Mouse (Mus musculus): ENCODE measurements at regions not wholly inside any gene's neighbourhood (a gene's known extent, or its start where the extent isn't known, plus 50 kb on each side); places are given as distances from the start of the nearest gene placed in this dataset.

- no peak for DNase-seq (ENCODE audit: low read depth, low spot score)
These were observed 60.5 kb downstream of the Sec61b start for GRCm38 (mm10) chr4:47534959-47535358.

DNA sequence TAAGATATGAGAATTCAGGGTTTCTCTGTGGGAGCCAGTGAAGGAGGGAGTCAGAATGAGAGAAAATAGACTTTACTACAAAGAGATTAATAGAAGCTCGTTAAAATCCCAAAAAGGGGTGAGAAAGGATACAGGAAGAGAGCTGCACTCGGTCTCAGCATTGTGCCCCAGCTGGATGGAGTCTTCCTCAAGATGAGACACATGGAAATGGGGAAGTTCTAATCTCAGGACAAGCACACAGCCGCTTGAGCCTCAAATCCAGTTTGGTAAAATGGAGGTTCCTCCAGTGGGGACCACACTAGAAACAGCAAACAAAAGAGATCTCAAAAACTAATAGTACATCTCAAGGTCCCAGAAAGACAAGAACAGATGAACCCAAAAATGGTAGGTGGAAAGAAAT, 93.2 kb downstream of the Sec61b start:
- no peak for DNase-seq (ENCODE audit: low read depth, low spot score)

DNA sequence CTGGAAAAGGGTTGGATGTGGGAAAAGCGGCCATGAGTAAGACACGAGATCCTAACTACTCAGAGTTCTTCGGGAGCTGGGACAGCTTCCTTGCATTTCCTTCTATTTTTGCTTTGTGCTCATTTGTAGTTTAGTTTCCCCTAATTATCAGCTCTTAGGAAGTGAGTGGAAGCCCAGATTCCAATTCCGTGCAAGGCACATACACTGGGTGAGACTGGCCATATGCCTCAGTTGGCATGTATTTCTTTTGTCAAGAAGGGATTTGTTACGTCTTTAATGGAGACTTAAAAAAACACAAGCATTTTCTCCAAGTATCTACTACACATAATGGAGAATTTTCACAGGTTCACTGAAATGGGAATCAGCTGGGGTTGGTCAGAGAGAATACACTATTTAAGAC, 96.4 kb downstream of the Sec61b start:
- DNase-seq (ENCODE audit: low read depth, low spot score), result no peak

- DNase-seq (ENCODE audit: low read depth, low spot score), result no peak
These were observed 101.6 kb downstream of the Sec61b start for GRCm38 (mm10) chr4:47576011-47576410.

DNA sequence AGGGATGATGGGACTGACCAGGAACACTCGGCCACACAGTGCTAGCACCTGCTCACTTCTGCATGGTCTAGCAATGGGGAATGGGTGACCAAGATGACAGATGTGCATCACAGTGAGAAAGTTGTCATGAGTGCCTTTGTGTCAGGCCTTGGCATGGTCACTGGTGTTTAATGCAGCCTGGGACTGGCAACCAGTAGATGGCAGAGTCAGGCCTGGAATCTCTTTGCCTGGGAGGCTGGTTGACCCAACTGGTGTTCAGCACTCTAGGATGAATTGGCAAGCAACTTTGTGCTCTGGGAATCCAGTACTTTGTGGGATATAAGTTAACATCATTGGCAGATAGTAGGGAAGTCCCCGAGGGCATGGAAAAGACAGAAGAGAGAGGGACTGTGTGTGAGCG, 103.0 kb downstream of the Sec61b start:
- no peak for DNase-seq (ENCODE audit: low read depth, low spot score)

- DNase-seq (ENCODE audit: low read depth, low spot score), result no peak
These were observed 104.2 kb downstream of the Sec61b start for GRCm38 (mm10) chr4:47578637-47579036.

GRCm38 (mm10) chr4:47580556-47580955, 106.1 kb downstream of the Sec61b start:
- no peak for DNase-seq (ENCODE audit: low read depth, low spot score)

- no peak for DNase-seq (ENCODE audit: low read depth, low spot score)
These were observed 112.8 kb downstream of the Sec61b start for GRCm38 (mm10) chr4:47587256-47587655.

GRCm38 (mm10) chr4:47592271-47592986, 118.0 kb downstream of the Sec61b start:
- no peak for DNase-seq (ENCODE audit: low read depth, low spot score)

- DNase-seq (ENCODE audit: low read depth, low spot score), result no peak
These were observed 118.7 kb downstream of the Sec61b start for GRCm38 (mm10) chr4:47593155-47593554.

GRCm38 (mm10) chr4:47594171-47594570, 119.7 kb downstream of the Sec61b start:
- DNase-seq (ENCODE audit: low read depth, low spot score), result no peak

DNA sequence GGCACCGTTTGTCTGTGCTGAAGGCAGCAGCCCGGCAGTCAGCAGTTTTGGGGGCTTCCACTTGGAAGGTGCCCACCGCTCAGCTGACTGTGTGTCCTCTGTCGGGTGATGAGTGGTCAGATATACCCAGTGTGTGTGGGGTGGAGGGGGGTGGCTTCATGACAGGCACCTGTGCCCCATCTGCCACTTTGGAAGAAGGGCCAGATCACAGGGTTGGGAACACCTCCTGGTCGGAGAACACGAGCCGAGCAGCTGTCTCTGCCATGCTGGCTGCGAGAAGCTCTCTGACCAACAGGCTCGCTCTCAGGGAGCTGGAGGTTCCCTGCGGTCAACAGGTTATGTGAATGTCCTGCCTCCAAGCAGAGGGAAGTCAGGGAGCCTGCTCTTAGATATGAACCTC, 121.4 kb downstream of the Sec61b start:
- no peak for DNase-seq (ENCODE audit: low read depth, low spot score)

DNA sequence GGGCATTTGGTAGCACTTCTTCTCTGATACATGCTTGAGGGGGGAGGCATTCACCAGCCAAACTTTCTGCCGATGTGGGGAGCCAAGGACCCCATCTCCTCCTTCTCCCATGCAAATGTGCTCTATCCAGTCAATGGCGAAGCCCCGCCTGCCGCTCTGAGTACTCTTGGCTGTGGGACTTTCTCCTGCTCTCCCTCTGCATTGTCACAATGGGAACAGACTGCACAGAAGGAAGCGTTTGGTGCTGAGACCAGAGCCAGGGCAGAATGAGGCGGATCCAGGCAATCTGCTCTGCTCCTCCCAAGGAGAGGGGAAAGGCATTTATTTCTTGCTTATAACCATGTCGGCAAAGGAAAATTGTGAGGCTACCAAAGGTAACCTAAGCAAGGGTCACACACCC, 123.1 kb downstream of the Sec61b start:
- DNase-seq (ENCODE audit: low read depth, low spot score), result no peak

DNA sequence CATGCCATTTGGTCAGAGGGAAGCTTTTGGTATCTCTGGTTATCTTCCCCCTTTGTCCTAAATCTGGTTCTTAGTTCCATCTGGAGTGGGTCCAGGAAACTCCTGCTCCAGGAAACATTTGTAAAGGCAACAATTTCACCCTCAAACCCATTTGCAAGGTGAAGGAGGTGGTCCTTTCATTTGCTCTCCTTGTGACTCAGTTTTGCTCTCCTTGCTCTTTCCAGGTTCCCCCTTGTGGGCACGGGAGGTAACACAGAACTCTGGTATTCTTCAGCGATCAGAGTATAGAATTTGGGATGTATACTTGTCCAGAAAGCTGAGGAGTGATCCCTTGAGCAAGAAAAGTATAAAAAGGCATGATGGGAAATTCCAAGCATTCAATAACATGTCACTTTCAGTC, 123.8 kb downstream of the Sec61b start:
- no peak for DNase-seq (ENCODE audit: low read depth, low spot score)

GRCm38 (mm10) chr4:47601301-47602070, 127.0 kb downstream of the Sec61b start:
- DNase-seq (ENCODE audit: low read depth, low spot score), result no peak

GRCm38 (mm10) chr4:47603378-47603777, 128.9 kb downstream of the Sec61b start:
- DNase-seq (ENCODE audit: low read depth, low spot score), result no peak

GRCm38 (mm10) chr4:47603847-47604397, 129.5 kb downstream of the Sec61b start:
- peak; percentile 9 for DNase-seq (ENCODE audit: low read depth, low spot score)

- no peak for DNase-seq (ENCODE audit: low read depth, low spot score)
These were observed 131.2 kb downstream of the Sec61b start for GRCm38 (mm10) chr4:47605676-47606075.

DNA sequence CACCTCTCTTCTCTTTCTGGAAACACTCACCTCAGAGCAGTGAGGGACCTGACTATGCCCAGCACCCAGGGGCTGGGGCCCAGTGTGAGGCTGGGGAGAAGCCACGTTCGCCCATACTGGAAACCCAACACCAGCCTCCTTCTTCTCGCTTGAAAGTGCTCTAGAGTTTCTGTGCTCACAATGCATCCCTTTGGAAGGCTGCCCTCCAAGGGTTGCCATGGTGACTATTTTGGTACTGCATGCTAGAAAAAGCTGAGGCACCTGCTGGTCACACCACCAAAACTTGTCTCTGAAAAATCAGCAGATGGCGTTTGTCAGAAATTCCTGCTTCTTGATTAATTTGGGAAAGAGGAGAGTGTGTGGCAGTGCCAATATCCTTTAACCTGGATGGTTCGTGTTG, 134.2 kb downstream of the Sec61b start:
- no peak for DNase-seq (ENCODE audit: low read depth, low spot score)

GRCm38 (mm10) chr4:47610913-47611312, 136.5 kb downstream of the Sec61b start:
- no peak for DNase-seq (ENCODE audit: low read depth, low spot score)

- DNase-seq (ENCODE audit: low read depth, low spot score), result no peak
These were observed 142.1 kb downstream of the Sec61b start for GRCm38 (mm10) chr4:47616525-47616924.

- no peak for DNase-seq (ENCODE audit: low read depth, low spot score)
These were observed 146.2 kb downstream of the Sec61b start for GRCm38 (mm10) chr4:47620700-47621099.
